Mouse (Mus musculus): ENCODE data around the gene Nup43.
A peak's percentile ranks its signal among the peaks of the same experiment; 100 is the strongest.
"Not testable (repeated sequence)": the region's sequence is repeated elsewhere in the genome, so short reads cannot be mapped to it uniquely, and the experiment has no call there.

The Nup43 gene

GRCm38 (mm10) chr10:7667342-7667802 is at the start of gene Nup43:
Gene Nup43, plus strand, starts transcription at chr10:7667503.
- peak; percentile 85 for DNase-seq (ENCODE audit: low read depth, low spot score)

- not testable (repeated sequence) for DNase-seq (ENCODE audit: low read depth, low spot score)
Observed at GRCm38 (mm10) chr10:7617556-7617955, 49.7 kb upstream of the Nup43 start.

- no peak for DNase-seq (ENCODE audit: low read depth, low spot score)
Observed at GRCm38 (mm10) chr10:7619821-7620241, 47.5 kb upstream of the Nup43 start.

- no peak for DNase-seq (ENCODE audit: low read depth, low spot score)
Observed at GRCm38 (mm10) chr10:7620723-7621122, 46.6 kb upstream of the Nup43 start.

- no peak for DNase-seq (ENCODE audit: low read depth, low spot score)
Observed at GRCm38 (mm10) chr10:7622378-7622777, 44.9 kb upstream of the Nup43 start.

- no peak for DNase-seq (ENCODE audit: low read depth, low spot score)
Observed at GRCm38 (mm10) chr10:7623861-7624518, 43.3 kb upstream of the Nup43 start.

GRCm38 (mm10) chr10:7629092-7629491 is 38.2 kb upstream of the Nup43 start:
- DNase-seq (ENCODE audit: low read depth, low spot score): no peak

- no peak for DNase-seq (ENCODE audit: low read depth, low spot score)
Observed at GRCm38 (mm10) chr10:7630286-7630685, 37.0 kb upstream of the Nup43 start.

GRCm38 (mm10) chr10:7630951-7631720 is 36.2 kb upstream of the Nup43 start:
- DNase-seq (ENCODE audit: low read depth, low spot score): no peak

- no peak for DNase-seq (ENCODE audit: low read depth, low spot score)
Observed at GRCm38 (mm10) chr10:7640366-7640765, 26.9 kb upstream of the Nup43 start.

- DNase-seq (ENCODE audit: low read depth, low spot score): no peak
Observed at GRCm38 (mm10) chr10:7645911-7646310, 21.4 kb upstream of the Nup43 start.

- no peak for DNase-seq (ENCODE audit: low read depth, low spot score)
Observed at GRCm38 (mm10) chr10:7649059-7649458, 18.2 kb upstream of the Nup43 start.

- DNase-seq (ENCODE audit: low read depth, low spot score): no peak
Observed at GRCm38 (mm10) chr10:7651057-7651456, 16.2 kb upstream of the Nup43 start.

- peak; percentile 15 for DNase-seq (ENCODE audit: low read depth, low spot score)
Observed at GRCm38 (mm10) chr10:7662471-7663141, 4.7 kb upstream of the Nup43 start.

- DNase-seq (ENCODE audit: low read depth, low spot score): peak; percentile 91
Observed at GRCm38 (mm10) chr10:7663159-7664026, 3.9 kb upstream of the Nup43 start.

- no peak for DNase-seq (ENCODE audit: low read depth, low spot score)
Observed at GRCm38 (mm10) chr10:7664027-7664526, 3.2 kb upstream of the Nup43 start.

GRCm38 (mm10) chr10:7664889-7665288 is 2.4 kb upstream of the Nup43 start:
- DNase-seq (ENCODE audit: low read depth, low spot score): no peak

GRCm38 (mm10) chr10:7673673-7674072 is 6.4 kb downstream of the Nup43 start:
- no peak for DNase-seq (ENCODE audit: low read depth, low spot score)

- peak; percentile 64 for DNase-seq (ENCODE audit: low read depth, low spot score)
Observed at GRCm38 (mm10) chr10:7680731-7681301, 13.5 kb downstream of the Nup43 start, which contains the start of the genes Pcmt1 and Lats1. Gene Pcmt1, minus strand, starts transcription at chr10:7681136. Gene Lats1, plus strand, starts transcription at chr10:7681214.

GRCm38 (mm10) chr10:7681343-7682025 is 14.2 kb downstream of the Nup43 start:
- DNase-seq (ENCODE audit: low read depth, low spot score): peak; percentile 46
